Mouse (Mus musculus) embryo, embryonic 9.5 days (tissue): ENCODE measurements at regions not wholly inside any gene's neighbourhood (a gene's known extent, or its start where the extent isn't known, plus 50 kb on each side); places are given as distances from the start of the nearest gene placed in this dataset.

Source experiments
- DNase-seq: peaks from one replicate; pipeline ENCODE4 v3.0.0-alpha.2; 2017; ENCODE audit errors: extremely low spot score

DNA sequence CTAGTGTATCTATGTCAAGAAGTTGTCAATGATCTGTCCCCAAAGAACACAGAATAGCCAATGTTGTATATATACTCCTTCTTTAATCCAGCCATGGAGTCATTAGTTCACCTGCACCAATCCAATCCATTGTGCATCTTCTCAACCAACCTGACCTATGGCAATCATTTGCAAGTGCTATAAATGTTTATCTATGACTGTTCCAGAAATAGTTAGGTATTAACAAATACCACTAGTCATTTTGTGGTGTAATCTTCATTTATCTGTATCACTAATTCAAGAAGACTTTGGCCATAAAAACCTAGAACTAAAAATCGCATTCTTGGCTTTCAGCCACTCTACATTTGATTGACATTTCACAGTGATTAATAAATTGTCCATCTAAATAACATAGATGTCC is 430.6 kb upstream of the Ubash3b start:
- DNase-seq, result no peak

DNA sequence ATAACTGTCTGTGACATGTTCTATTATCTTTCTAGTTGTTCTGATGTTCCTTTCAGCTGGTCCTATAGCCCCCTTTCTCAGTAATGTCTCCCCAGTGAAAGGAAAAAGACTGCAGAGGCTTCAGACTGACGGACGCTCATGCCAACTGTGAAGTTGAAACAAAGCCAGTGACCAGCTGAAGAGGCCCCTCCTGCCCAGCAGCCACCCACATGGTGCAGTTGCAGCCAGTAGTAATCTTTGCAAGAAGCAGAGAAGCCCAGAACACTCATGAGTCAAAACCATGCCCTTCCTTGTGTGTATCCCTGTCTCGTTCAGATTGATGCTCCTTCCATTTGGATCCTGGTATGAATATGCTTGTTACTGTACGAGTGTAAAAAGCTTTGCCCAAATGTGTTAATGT is 428.7 kb upstream of the Ubash3b start:
- no peak for DNase-seq

DNA sequence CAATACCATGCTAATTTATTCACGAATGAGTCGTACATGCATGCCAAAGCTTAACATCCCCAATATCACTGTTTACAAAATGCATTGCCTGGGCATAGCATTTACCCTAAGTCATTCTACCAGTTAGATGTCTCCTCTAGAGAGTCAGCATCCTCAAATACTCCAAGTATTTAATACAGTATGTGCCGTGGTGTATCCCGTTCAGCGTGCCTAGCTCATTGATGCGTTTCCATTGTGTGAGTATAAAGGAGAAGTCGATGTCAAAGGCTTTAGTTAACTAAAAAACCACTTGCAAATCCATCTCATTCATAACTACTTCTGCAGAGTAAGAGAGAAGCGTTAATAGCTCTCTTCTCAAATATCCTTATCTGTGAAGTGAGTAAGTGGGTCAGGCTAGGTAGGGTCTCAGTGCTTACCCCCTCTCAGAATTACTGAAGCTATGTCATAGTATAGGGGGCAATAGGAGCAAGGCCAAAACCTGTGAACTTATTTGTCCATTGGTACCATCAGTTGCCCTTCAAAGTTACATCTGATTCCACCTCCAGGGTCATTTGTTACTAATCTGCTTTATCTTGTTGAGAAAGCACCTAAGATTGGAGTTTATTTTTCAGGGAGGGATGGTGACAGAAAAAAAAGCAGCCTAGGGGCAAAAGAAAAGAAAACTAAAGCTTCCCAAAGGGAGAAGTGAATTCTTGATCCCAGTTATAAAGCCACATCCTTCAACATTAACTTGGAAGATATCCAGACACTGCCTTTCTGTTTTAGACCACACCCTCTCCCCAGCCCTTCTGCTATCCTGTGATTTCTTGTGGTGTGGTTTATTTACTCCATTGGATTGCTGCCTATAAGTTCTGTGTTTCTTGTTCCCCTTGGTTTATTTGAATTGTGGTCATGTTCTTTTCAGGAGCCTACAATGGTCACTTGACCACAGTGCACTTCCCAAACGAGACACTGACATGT is 427.2 kb upstream of the Ubash3b start:
- no peak for DNase-seq

DNA sequence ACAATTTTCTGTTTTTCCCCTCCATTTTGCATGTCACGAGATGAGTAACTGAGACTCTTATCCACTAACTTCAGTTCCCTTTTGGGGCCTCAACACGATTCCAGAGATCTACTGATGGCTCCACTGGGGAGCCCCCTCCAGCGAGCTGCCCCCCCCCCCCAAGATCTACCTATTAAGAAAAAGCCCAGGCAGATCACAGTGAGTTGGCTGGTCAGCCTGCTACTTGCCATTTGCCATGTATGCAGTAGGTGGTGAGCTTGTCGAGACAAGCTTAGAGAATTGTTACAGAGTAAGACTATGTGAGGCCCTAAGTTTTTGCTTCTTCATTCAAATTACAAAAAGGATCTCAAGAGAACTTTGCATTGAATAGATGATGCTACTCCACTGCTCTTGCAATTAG is 426.3 kb upstream of the Ubash3b start:
- DNase-seq, result no peak

DNA sequence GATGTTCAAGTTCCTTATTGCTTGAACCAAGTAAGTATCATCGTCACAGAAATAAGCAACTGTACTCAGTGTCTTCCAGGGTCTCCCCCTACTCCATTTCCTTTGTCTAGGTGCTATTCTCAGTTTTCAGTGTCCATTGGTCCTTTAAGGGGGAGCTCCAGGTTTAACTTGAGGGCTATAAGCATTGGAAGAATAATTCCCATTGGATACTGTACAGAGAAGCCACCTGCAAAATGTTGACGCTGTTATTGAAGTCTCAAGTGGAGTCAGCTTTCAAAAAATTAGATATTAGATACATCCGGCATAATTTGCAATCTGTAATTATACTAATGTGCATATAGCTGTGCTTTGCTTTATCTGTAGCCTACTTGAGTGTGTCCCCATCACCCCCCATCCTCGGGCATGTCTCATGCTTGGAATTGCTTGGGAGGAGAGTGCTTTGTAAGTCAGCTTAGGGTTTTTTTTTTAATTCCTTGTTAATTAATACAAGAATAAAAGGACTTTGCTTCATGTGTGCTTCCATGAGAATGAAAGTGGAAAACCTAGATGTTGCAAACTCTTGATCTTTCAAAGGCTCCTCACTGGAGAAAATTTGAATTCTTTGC is 425.6 kb upstream of the Ubash3b start:
- DNase-seq, result no peak

DNA sequence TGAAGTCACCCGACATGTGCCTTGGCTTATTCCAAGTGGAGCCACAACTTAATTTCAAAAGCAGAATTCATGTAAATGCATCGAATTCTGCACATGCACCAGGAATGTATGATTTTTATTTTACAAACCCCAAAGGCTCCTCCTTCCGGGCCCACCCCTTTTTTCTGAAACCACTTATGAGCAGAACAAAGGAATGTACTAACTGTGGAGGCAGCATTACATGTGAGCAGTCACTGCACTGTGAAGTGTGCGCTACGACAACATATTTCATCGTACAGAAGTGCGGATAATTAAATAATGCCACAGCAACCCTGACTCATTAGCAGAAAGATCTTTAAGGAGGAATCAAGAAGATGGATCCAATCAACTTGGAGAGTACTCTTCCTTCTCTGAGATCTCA is 424.8 kb upstream of the Ubash3b start:
- DNase-seq, result no peak

DNA sequence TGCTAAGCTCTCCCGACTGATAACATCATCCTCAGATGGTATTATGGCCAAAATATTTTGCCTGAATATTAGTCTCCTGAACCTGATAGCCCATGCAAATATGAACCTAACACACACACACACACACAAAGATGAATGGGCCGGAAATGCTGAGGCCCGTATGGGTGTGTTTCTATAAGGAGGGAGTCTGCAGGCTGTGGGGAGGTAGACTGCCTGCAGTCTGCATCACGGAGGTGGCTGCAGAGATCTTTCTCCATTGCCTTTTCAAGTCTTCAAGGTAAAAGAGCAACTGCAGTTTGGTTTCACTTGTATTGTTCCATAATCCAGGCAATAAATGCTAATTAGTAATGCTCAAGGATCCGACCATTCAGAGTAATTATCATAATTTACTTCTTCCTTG is 424.3 kb upstream of the Ubash3b start:
- DNase-seq, result no peak

DNA sequence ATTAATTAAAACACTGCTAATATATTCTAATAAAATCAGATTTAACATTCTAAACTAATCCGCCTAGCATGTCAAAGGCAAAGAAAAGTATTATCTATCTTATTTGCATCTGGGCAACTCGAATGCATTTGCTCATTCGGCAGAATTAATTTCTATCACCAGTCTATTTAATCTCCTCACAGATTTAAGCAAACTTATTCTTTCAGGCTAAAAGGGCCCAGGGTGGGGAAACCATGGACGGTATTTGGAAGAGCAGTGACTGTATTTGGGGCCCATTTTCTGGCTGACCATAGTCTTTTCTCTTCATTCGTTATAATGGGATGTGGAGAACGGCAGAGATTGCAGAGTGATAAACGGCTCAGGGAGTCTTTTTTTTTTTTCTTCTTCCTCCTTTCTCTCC is 423.5 kb upstream of the Ubash3b start:
- no peak for DNase-seq

DNA sequence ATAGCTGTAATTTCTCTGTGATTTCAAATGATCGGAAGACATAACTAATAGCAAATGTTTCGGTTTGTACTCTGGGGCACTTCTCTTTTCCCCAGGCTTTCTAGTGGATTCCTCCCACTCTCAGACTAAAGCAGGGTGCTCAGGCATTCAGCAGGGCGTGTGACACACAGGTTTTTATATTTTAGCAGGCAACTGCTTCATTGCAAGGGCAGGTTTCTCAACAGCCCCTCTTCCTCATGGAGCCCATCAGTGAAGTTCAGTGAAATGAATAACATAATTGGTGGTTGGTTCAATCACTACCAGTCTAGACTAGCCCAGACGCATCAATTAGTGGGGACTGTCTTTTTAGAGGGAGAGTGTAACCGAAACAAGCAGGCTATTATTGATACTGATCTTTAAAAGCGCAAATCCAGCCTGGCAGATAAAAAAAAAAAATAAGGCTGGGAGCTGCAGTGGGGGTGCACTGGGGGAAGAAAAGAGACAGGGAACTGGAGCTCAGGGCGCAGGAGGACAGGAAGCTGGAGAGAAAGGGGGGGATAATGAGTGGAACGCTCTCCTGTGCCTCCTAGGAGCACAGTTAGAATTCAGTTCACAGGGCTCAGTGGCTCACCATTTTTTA is 422.3 kb upstream of the Ubash3b start:
- DNase-seq, result peak; percentile 34

DNA sequence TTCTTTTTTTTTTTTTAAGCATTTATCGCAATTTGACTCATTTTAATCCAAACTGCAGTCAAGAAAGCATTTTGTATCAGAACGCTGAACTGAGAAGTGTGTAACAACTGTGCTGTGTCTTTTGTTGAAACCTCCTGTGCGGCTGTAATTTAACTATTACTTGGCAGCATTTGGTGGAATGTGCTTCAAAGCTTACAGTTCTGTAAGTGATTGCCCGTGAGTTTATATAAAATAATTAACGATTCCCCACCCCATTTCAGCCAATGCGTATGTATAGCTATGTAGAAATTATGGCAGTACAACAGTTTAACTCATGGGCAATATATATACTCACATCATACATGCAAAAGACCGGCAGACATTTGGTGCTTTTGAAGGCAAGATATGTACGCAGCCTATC is 421.8 kb upstream of the Ubash3b start:
- no peak for DNase-seq

DNA sequence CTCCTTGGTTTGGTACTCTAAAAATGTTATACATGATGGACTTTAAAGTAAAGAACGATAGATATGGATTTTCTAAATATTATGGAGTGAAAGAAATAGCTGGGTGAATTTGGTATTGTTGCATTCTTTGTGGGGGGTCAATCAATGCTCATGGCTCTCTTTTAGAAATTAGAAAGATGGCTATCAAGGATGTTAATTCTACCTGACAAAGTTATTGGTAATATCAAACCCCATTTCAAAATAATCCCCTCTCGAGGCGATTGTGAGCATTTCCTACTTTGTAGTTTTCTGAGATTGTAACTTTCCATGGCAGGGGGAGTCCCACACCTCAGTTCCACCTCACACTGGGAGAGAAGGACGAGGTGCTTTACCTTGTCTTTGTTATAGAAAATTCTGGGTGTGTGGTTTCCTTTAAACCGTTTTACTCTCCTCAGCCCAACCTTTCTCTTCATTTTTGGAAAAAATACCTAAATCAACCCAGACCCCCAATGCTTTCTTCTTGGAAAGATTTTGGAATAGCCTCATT is 421.3 kb upstream of the Ubash3b start:
- no peak for DNase-seq

DNA sequence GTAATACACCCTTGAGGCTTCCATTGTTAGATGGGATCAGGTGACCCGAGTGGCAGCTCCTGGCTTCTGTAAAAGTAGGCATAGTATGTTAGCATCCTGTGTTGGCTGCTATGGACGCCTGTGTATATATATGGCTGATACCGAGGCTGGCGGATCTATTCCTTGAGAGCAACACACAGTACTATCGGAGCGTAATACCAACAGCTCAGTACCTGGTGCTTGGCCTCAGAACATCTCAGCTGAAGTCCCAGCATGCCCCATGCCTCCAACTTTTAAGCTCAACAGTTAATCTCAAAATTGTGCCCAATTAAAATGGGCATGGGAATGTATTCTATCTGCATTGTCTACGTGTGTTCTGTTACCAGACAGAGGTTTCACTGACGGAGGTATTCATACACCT is 420.7 kb upstream of the Ubash3b start:
- no peak for DNase-seq

DNA sequence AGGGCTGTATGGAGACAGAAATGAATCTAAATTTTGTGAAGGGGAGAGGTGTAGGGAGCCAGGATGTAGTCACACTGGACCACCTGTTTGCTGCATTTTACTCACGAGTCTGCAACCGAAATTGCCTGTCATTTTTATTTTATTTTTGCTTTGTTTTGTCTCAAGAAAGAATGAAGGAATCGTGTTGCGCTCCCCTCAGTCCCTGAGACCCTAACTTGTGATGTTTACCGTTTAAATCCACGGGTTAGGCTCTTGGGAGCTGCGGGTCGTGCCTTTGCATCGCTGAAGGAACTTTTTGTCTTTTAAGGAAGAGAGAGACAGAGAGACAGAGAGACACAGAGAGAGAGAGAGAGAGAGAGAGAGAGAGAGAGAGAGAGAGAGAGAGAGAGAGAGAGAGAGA is 420.2 kb upstream of the Ubash3b start:
- no peak for DNase-seq

DNA sequence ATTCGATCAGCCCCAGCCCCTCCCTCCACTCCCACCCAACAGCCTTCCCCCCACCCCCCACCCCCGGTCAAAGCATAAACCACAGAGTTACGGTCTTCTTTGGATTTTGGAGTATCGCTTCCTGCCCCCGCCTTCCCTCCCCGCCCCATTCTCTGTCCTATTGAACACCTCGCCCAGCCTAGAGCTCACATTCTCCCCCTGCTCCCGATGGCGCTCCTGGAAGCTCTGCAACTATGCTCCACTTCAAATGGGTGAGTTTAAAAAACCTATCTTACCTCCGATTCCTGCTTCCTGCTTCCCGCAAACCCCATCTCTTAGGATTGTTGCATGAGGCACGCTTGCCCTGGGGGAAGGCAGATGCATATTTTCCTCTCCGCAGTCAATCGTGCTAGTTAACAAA is 419.7 kb upstream of the Ubash3b start:
- peak; percentile 38 for DNase-seq

DNA sequence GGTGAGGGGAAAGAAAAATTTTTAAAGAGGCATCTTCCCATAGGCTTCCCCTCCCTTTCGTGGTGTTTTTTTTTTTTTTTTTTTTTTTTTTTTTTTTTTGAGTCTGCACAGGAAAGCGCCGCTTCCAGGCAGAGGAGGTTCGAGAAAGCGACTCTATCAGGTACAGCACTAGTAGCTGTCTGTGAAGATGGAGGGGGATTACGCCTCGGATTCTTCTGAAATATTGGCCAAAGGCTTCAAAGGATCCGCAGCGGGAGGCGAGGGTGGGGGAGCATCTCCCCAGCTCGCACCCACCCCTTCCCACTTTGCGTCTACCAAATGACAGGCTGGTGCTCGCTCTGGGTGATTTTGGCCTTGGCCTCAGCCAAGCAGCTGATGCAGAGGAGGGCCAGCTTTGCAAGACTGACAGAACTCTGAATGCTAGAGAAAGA is 419.1 kb upstream of the Ubash3b start:
- DNase-seq, result peak; percentile 52

DNA sequence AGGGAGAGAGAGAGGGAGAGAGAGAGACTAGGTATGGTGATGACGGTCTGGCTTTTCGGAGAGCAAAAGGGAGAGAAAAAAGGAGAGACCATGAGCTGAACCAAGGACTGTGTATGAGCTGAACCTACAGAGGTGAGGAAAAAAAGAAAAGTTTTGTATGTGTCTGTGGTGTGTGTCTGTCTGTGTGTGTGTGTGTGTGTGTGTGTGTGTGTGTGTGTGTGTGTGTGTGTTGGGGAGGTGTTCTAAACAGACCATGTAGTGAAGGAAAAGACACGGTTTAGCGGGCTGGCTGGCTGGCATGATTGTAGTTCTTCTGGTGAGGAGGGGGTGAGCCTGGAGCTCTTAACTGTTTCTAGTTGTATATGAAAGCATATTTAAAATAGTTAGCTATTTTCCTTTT is 418.6 kb upstream of the Ubash3b start:
- no peak for DNase-seq

DNA sequence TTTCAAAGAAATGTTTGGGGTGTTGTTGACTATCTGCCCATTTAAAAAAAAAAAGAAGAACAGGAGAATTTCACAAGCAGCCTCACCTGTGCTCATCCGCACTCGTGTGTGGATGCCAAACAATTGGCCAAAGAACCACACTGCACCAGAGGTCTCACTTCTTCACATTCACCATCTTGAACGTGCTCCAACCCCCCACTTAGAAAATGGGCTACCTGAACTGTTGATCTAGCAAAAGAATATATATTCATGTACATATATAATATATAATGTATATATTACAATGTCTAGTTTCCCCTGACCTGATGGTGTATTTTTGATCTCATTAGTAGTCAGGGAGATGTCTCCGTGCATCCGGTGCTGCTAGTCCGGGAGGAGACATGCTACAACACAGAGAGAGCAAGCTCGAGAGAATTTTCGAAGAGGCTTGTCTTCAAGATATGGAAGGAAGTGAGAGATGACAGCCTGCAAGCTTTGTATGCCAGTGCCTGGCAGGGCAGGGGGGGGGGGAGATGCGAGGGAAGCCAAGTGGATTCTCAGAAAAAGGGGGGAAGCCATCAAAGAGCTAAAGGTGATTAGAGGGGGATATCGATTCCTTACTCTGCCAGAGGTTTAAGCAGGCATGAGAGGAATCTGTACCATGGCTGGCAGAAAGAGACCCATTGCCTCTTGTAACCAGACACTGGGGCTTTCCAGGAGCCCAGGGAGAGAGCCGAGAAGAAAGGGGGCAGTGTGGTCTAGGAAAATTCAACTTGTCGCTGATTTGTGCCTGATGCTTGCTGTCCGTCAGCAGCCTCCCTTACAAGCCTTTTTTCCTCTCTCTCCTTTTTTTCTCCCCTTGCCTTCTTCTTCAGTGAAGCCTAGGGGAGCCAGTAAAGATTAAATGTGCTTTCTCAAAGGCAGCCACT is 417.9 kb upstream of the Ubash3b start:
- DNase-seq, result peak; percentile 77

DNA sequence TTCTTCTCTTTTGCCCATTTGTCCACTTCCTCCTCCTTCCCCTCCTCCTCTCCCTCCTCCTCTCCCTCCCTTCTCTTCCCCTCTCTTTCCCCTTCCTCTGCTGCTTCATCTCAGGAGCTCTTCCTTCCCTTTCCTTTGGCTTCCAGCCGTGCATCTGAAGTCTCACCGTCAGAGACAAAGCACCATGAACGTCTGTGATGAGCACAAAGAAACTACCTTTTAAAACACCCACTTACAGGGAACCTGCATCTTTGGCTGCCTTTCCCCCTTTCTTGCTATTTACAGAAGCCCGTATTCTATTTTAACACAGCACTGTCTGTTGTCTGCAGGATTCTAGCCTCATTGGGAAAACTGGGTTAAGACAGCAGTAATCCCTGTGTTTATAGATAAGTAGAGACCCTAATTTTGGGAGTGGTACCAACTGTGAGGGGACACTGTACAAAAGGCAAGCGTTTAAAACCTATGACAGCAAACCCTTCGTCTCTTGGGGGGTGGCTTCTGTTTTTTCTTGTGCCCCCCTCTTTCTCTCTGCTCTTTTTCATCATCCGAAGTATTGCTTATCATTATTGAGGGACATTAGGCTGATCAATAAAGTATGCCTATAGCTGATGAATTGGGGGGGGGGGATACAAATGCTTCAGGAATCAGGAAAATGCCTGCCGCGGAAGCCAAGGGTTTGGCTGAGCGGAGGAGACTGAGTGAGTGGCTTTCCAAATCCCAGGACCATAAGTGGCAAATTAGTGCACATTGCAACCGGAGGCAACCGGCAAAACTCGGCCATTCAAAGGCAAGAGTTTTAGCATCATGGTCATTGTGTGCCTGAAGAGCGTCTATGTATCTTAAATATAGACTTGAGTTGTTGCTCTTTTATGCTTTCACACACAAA is 417.0 kb upstream of the Ubash3b start:
- no peak for DNase-seq

DNA sequence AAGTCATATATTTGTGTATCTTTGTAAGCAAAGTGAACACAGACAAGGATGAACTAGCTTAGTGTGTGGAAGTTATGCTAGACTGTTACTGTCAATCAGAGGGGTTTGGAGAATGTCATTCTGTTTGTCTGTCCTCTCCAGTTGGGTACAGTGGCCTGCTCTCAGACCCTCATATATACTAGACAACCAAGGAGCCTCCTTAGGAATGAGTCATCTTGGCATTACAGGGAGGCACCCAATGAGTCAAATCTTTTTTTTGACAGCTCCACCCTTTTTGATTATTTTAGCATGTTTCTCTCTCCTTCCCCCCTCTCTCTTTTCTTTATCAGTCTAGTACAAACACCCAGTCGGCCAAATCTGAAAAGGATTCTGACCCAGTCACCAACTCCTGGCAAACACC is 416.3 kb upstream of the Ubash3b start:
- DNase-seq, result no peak

DNA sequence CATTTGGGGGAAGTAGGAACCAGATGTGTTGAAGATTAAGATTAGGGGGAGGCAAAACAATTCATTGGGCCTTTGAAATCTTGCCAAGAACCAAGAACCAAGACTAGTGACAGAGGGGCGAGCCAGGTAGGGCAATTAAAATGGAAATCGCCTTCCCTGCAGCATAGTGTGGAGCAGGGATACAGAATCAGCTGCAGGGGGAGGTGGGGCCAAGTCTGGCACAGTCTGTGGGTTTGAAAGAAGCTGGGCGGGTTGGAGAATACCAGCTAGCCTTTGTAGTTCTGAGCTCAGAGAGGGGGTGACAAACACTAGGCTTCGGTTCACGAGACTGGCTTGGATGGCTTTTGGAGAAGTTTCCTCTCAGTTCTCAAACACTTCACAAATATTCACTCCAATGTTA is 414.3 kb upstream of the Ubash3b start:
- no peak for DNase-seq

DNA sequence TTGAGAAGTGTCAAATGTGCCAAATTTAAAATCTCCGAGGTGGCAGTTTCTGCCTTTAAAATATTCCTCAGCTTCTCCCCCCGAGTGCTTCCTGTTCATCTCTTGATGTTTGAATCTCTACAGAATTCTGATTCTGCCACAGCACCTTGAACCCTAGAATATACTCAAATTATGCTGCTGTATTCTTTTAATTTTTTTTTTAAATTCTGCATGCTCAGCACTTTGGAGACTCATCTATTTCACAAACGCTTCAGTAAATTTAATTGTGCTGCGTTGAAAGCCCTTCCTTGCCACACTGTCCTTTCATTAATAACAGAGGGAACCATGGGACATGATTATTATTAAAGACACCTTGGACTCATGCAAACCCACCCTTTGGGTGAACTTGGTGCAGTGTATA is 408.8 kb upstream of the Ubash3b start:
- no peak for DNase-seq
